Mouse (Mus musculus): Measurements from ENCODE around the gene Mthfr. TPM values are rescaled to one million over a fixed set of nuclear protein-coding genes. Genes with fewer than 3 reads are reported as not detected.

Gene Mthfr
- total and polyA plus RNA-seq, 3 experiments: 7.4 to 15.5 TPM; not detected in 1

DNA sequence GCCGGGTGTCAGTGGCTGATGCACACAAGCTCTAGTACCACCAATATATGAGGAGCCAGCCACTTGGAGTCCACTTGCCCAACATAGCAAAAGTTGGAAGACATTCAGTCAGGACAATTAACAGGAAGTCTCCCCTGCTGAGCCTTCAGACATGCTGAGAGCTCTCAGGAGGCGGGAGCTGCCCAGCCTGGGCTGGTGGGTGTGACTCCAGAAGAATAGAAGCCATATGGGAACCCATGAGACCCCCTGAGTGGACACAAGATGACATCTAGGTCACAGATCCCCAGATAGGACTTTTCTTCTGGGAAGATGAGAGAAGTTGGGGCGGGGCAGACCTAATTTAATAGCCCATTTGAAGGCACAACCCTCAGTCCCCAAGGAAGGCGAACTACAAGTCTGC lies 50.3 kb downstream of the Mthfr start:
- Histone ChIP-seq H3K9me3 (replicated peaks; ENCODE audit: insufficient read depth, low read length) (no peaks in the 10 kb centered on the region), H3K27me3 (ENCODE audit: control insufficient read depth in 1 of 2, insufficient read depth in 2 of 2, low read length in 2 of 2) (no peaks in the 10 kb centered on the region), H3K9ac (ENCODE audit: control insufficient read depth, low read depth, low read length, poor library complexity, severe bottlenecking) (no peak overlapping the region), H3K36me3 (ENCODE audit: control insufficient read depth in 1 of 2, insufficient read depth in 2 of 2, low read length in 2 of 2) (peaks cover 0 to 4% of the 10 kb centered on the region in 2 experiments; a peak in 2 of 4 replicates), H3K79me2 (ENCODE audit: control insufficient read depth, insufficient read depth, low read length, poor library complexity) (peaks cover 6% of the 10 kb centered on the region), H3K4me3 (ENCODE audit: control insufficient read depth in 1 of 2, insufficient read depth in 1 of 2, low read depth in 2 of 2, low read length in 2 of 2) (no peak overlapping the region), H3K4me1 (ENCODE audit: control insufficient read depth in 1 of 2, insufficient read depth in 2 of 2, low read length in 2 of 2) (no peaks in the 10 kb centered on the region), H3K27ac (ENCODE audit: control insufficient read depth, low read depth, low read length) (no peak overlapping the region)
- TF ChIP-seq POLR2AphosphoS2 (IDR thresholded peaks at IDR 0.05; ENCODE audit: low read length) (no peak), KAT2A (conservative IDR thresholded peaks at IDR 0.05; ENCODE audit: low read depth, low read length) (no peak), JUND (IDR thresholded peaks at IDR 0.05; ENCODE audit: low read depth, low read length) (no peak), USF1 (IDR thresholded peaks at IDR 0.05; ENCODE audit: low read depth, low read length) (no peak), CTCF (IDR thresholded peaks at IDR 0.05 in 2 of 3, conservative IDR thresholded peaks at IDR 0.05 in 1 of 3; ENCODE audit: control insufficient read depth in 1 of 3, insufficient read depth in 1 of 3, low read depth in 2 of 3, low read length in 3 of 3, poor library complexity in 1 of 3, severe bottlenecking in 1 of 3) (no peak), EP300 (IDR thresholded peaks at IDR 0.05; ENCODE audit: low read depth in 1 of 2, low read length in 2 of 2) (no peak), RAD21 (IDR thresholded peaks at IDR 0.05; ENCODE audit: low read depth, low read length) (no peak), MAFK (IDR thresholded peaks at IDR 0.05; ENCODE audit: borderline replicate concordance, low read depth, low read length) (no peak), USF2 (IDR thresholded peaks at IDR 0.05; ENCODE audit: borderline replicate concordance in 1 of 2, insufficient read depth in 1 of 2, low read depth in 1 of 2, low read length in 2 of 2) (no peak), ZKSCAN1 (IDR thresholded peaks at IDR 0.05; ENCODE audit: low read depth, low read length) (no peak), E2F4 (IDR thresholded peaks at IDR 0.05; ENCODE audit: borderline replicate concordance, low read depth, low read length) (no peak), MYC (IDR thresholded peaks at IDR 0.05; ENCODE audit: low read depth, low read length) (no peak), RCOR1 (IDR thresholded peaks at IDR 0.05; ENCODE audit: low read depth, low read length) (no peak), HCFC1 (IDR thresholded peaks at IDR 0.05; ENCODE audit: low read depth, low read length) (no peak), GABPA (IDR thresholded peaks at IDR 0.05; ENCODE audit: low read depth, low read length) (no peak), TAL1 (IDR thresholded peaks at IDR 0.05; ENCODE audit: low read length) (no peak), POLR2A (IDR thresholded peaks at IDR 0.05; ENCODE audit: control insufficient read depth in 1 of 2, insufficient read depth in 1 of 2, low read depth in 1 of 2, low read length in 2 of 2, poor library complexity in 1 of 2) (no peak), SIN3A (IDR thresholded peaks at IDR 0.05; ENCODE audit: low read length) (no peak), ZMIZ1 (IDR thresholded peaks at IDR 0.05; ENCODE audit: low read depth, low read length) (no peak), MXI1 (IDR thresholded peaks at IDR 0.05; ENCODE audit: low read depth, low read length) (no peak)
- no peak for DNase-seq (ENCODE audit: low read depth, low spot score)

GRCm38 (mm10) chr4:148091181-148091580 lies 52.3 kb downstream of the Mthfr start:
- no peaks in the 10 kb centered on the region for H3K4me1 ChIP-seq (ENCODE audit: control insufficient read depth in 1 of 2, insufficient read depth in 2 of 2, low read length in 2 of 2)
- peaks cover 0 to 4% of the 10 kb centered on the region in 2 experiments; a peak in 2 of 4 replicates for H3K36me3 ChIP-seq (ENCODE audit: control insufficient read depth in 1 of 2, insufficient read depth in 2 of 2, low read length in 2 of 2)
- H3K4me3 ChIP-seq (ENCODE audit: control insufficient read depth in 1 of 2, insufficient read depth in 1 of 2, low read depth in 2 of 2, low read length in 2 of 2): no peak overlapping the region
- peaks cover 6% of the 10 kb centered on the region for H3K79me2 ChIP-seq (ENCODE audit: control insufficient read depth, insufficient read depth, low read length, poor library complexity)
- H3K27ac ChIP-seq (ENCODE audit: control insufficient read depth, low read depth, low read length): no peak overlapping the region
- TF ChIP-seq ZNF384 (IDR thresholded peaks at IDR 0.05; ENCODE audit: low read depth, low read length) (no peak), TBP (IDR thresholded peaks at IDR 0.05; ENCODE audit: low read depth, low read length) (no peak), POLR2A (IDR thresholded peaks at IDR 0.05; ENCODE audit: control insufficient read depth in 1 of 2, insufficient read depth in 1 of 2, low read depth in 1 of 2, low read length in 2 of 2, poor library complexity in 1 of 2) (no peak), RCOR1 (IDR thresholded peaks at IDR 0.05; ENCODE audit: low read depth, low read length) (no peak), NRF1 (IDR thresholded peaks at IDR 0.05; ENCODE audit: insufficient read depth, low read depth, low read length, poor library complexity, severe bottlenecking) (no peak), MAZ (IDR thresholded peaks at IDR 0.05; ENCODE audit: low read depth, low read length) (no peak), USF1 (IDR thresholded peaks at IDR 0.05; ENCODE audit: low read depth, low read length) (no peak), ETS1 (IDR thresholded peaks at IDR 0.05; ENCODE audit: low read depth, low read length) (no peak), RAD21 (IDR thresholded peaks at IDR 0.05; ENCODE audit: low read depth, low read length) (no peak)
- H3K9ac ChIP-seq (ENCODE audit: control insufficient read depth, low read depth, low read length, poor library complexity, severe bottlenecking): no peak overlapping the region
- no peaks in the 10 kb centered on the region for H3K27me3 ChIP-seq (ENCODE audit: control insufficient read depth in 1 of 2, insufficient read depth in 2 of 2, low read length in 2 of 2)
- no peaks in the 10 kb centered on the region for H3K9me3 ChIP-seq (replicated peaks; ENCODE audit: insufficient read depth, low read length)
- DNase-seq (ENCODE audit: low read depth, low spot score): no peak
